Mouse (Mus musculus) hindbrain, embryonic 16.5 days (tissue): ENCODE data around the gene Spef1. TPM values are rescaled to one million over a fixed set of nuclear protein-coding genes. Genes with fewer than 3 reads are reported as not detected.

Source experiments
- ATAC-seq: fragments of 200-750 bp; cut with Nextera tagmentation; 2 replicates; pipeline ENCODE4 v1.8.0; 2017; ENCODE audit warnings: moderate TSS enrichment, moderate library complexity
- H3K27ac ChIP-seq: fragments of 300-500 bp; sonication (generic); 2 replicates; pipeline ENCODE4 v1.5.1; 2014; ENCODE audit warnings: low read depth, mild to moderate bottlenecking, control low read depth, low read length, moderate library complexity
- H3K27me3 ChIP-seq: fragments of 300-500 bp; sonication (generic); replicated peaks from 2 replicates; pipeline ENCODE4 v1.6.1; 2014; ENCODE audit warnings: low read length; ENCODE audit not compliant: control insufficient read depth, insufficient read depth
- H3K36me3 ChIP-seq: fragments of 300-500 bp; sonication (generic); 2 replicates; pipeline ENCODE4 v1.6.1; 2014; ENCODE audit warnings: mild to moderate bottlenecking, low read length, moderate library complexity, mixed read lengths; ENCODE audit not compliant: control insufficient read depth, insufficient read depth
- H3K4me1 ChIP-seq: fragments of 300-500 bp; sonication (generic); 2 replicates; pipeline ENCODE4 v1.6.1; 2014; ENCODE audit warnings: low read depth, low read length; ENCODE audit not compliant: control insufficient read depth, insufficient read depth
- H3K4me2 ChIP-seq: fragments of 300-500 bp; sonication (generic); 2 replicates; pipeline ENCODE4 v1.6.1; 2014; ENCODE audit warnings: mild to moderate bottlenecking, low read length, control low read depth, moderate library complexity
- H3K4me3 ChIP-seq: fragments of 300-500 bp; sonication (generic); 2 replicates; pipeline ENCODE4 v1.5.1; 2014; ENCODE audit warnings: mild to moderate bottlenecking, low read length, control low read depth, moderate library complexity
- H3K9ac ChIP-seq: fragments of 300-500 bp; sonication (generic); 2 replicates; pipeline ENCODE4 v1.6.1; 2014; ENCODE audit warnings: low read depth, mild to moderate bottlenecking, control low read depth, low read length, moderate library complexity
- H3K9me3 ChIP-seq: fragments of 300-500 bp; sonication (generic); 2 replicates; pipeline ENCODE4 v1.6.1; 2014; ENCODE audit warnings: mild to moderate bottlenecking, low read length, moderate library complexity; ENCODE audit not compliant: control insufficient read depth
- WGBS: fragments of 180-500 bp; shearing (Covaris S2); extraction: QIAGEN DNeasy Blood & Tissue Kit; methylation state at CpG from one replicate; pipeline ENCODE4 v1.1.7; 2014; 5-methylcytosine and 5-hydroxymethylcytosine counted together
- polyA plus RNA-seq: library from polyadenylated mRNA; unstranded; fragments of >200 nt; fragmentation: Nextera tagmentation; extraction: Ambion mirVana; gene quantifications from 2 replicates; pipeline ENCODE4 v1.2.1, GENCODE M21; 2015

Gene Spef1
- polyA plus RNA-seq, 1 experiment from 2014 or later = 8.0 TPM

DNA sequence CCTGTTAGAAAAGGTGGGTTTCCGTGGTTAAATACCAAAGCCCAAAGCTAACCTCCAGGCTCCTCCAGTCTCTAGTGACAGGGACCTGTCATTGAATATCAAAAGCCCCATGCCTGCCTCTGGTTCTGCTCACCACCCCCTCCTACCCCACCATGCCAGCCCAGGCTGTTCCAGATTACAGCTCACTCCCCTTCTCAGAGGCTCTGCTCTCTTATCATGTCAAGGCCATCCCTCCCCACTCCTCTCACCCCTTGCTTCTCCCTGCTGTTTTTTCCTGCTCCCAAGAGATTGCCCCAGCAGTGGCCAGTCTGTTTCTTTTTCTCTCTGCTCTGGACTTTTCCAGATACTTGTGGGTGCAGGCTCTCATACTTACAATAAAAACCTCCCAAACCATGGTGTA lies 36.5 kb upstream of the Spef1 start:
- ATAC-seq = no peak
- Histone ChIP-seq H3K36me3 (no peaks in the 10 kb centered on the region), H3K4me2 (no peak overlapping the region), H3K27me3 (no peaks in the 10 kb centered on the region), H3K9ac (no peak overlapping the region), H3K4me3 (no peak overlapping the region), H3K9me3 (no peaks in the 10 kb centered on the region), H3K4me1 (no peaks in the 10 kb centered on the region), H3K27ac (no peak overlapping the region)
- WGBS = 58% methylated on average over 1 of the region's 1 CpGs

DNA sequence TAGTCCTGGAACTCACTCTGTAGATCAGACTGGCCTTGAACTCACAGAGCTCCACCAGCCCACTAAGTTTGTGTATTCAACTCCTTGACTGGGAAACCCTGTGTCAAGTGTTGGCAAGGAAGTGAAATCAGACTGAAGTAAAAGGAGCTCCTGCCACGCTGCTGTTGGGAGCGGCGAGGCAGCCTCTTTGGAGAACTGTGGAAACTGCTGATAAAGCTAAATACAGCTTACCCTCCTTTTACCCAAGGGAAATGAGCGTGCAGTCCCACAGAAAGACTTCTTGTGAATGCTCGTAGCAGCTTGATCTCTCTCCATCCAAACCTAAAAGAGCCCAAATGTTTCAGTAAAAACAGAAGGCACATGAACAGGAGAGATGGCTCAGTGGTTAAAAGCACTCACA lies 35.5 kb upstream of the Spef1 start:
- 46% methylated on average over 5 of the region's 5 CpGs for WGBS

GRCm38 (mm10) chr2:131221853-131222515 lies 34.9 kb upstream of the Spef1 start:
- H3K27ac ChIP-seq = no peak overlapping the region
- H3K9ac ChIP-seq = no peak overlapping the region
- H3K9me3 ChIP-seq = no peaks in the 10 kb centered on the region
- no peaks in the 10 kb centered on the region for H3K4me1 ChIP-seq
- WGBS = 71% methylated on average over 3 of the region's 3 CpGs
- H3K4me2 ChIP-seq = no peak overlapping the region
- no peak overlapping the region for H3K4me3 ChIP-seq
- H3K27me3 ChIP-seq = no peaks in the 10 kb centered on the region
- H3K36me3 ChIP-seq = no peaks in the 10 kb centered on the region
- no peak for ATAC-seq

More for the DNA sequence above, 35.5 kb upstream of the Spef1 start:
- no peak overlapping the region for H3K9ac ChIP-seq
- ATAC-seq = no peak
- no peaks in the 10 kb centered on the region for H3K9me3 ChIP-seq
- H3K36me3 ChIP-seq = no peaks in the 10 kb centered on the region
- H3K4me2 ChIP-seq = no peak overlapping the region
- no peak overlapping the region for H3K4me3 ChIP-seq
- H3K27me3 ChIP-seq = no peaks in the 10 kb centered on the region
- H3K4me1 ChIP-seq = no peaks in the 10 kb centered on the region
- no peak overlapping the region for H3K27ac ChIP-seq

DNA sequence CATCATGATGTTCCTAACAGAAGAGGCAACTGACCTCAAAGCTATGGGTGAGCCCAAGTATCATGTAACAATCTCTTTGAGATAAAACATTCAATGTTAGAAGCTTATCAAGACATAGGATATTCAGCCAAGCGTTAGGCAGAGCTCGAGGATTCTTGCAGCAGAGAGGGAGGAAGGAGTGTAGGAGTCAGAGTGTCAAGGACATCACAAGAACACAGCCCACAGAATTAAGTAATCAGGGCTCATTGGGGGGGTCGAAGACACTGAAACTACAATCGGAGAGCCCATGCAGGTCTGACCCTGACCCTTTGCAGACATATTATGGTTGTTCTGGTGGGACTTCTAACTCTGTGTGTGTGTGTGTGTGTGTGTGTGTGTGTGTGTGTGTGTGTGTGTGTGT lies 32.9 kb upstream of the Spef1 start:
- ATAC-seq = no peak
- H3K9me3 ChIP-seq = no peaks in the 10 kb centered on the region
- no peak overlapping the region for H3K9ac ChIP-seq
- no peaks in the 10 kb centered on the region for H3K4me1 ChIP-seq
- H3K27me3 ChIP-seq = no peaks in the 10 kb centered on the region
- no peak overlapping the region for H3K4me2 ChIP-seq
- no peak overlapping the region for H3K27ac ChIP-seq
- H3K4me3 ChIP-seq = no peak overlapping the region
- WGBS = 88% methylated on average over 4 of the region's 4 CpGs
- no peaks in the 10 kb centered on the region for H3K36me3 ChIP-seq

GRCm38 (mm10) chr2:131215941-131216858 lies 29.1 kb upstream of the Spef1 start:
- Histone ChIP-seq H3K36me3 (peaks cover 8% of the 10 kb centered on the region), H3K4me1 (peaks cover 2% of the 10 kb centered on the region), H3K4me2 (no peak overlapping the region), H3K9me3 (no peaks in the 10 kb centered on the region), H3K27me3 (no peaks in the 10 kb centered on the region), H3K4me3 (no peak overlapping the region), H3K9ac (no peak overlapping the region), H3K27ac (no peak overlapping the region)
- 86% methylated on average over 7 of the region's 7 CpGs for WGBS
- ATAC-seq = no peak

- peaks cover 8% of the 10 kb centered on the region for H3K36me3 ChIP-seq
- no peak for ATAC-seq
- H3K4me1 ChIP-seq = peaks cover 10% of the 10 kb centered on the region
- no peaks in the 10 kb centered on the region for H3K27me3 ChIP-seq
- no peak overlapping the region for H3K27ac ChIP-seq
- WGBS = 83% methylated on average over 7 of the region's 7 CpGs
- H3K4me3 ChIP-seq = no peak overlapping the region
- no peak overlapping the region for H3K9ac ChIP-seq
- H3K9me3 ChIP-seq = no peaks in the 10 kb centered on the region
- H3K4me2 ChIP-seq = no peak overlapping the region
Observed at GRCm38 (mm10) chr2:131213773-131214172, 26.7 kb upstream of the Spef1 start.

GRCm38 (mm10) chr2:131211026-131211615 lies 24.0 kb upstream of the Spef1 start:
- Histone ChIP-seq H3K9me3 (no peaks in the 10 kb centered on the region), H3K4me3 (peak overlapping the region; percentile 62), H3K36me3 (peaks cover 8% of the 10 kb centered on the region), H3K27ac (peak overlapping the region; percentile 92), H3K4me2 (peak overlapping the region; percentile 75), H3K4me1 (peaks cover 10% of the 10 kb centered on the region), H3K27me3 (no peaks in the 10 kb centered on the region), H3K9ac (peak overlapping the region; percentile 80)
- no peak for ATAC-seq
- 60% methylated on average over 9 of the region's 9 CpGs for WGBS

- no peaks in the 10 kb centered on the region for H3K27me3 ChIP-seq
- peaks cover 8% of the 10 kb centered on the region for H3K36me3 ChIP-seq
- WGBS = 2% methylated on average over 50 of the region's 50 CpGs
- peak overlapping the region; percentile 62 for H3K4me3 ChIP-seq
- peak overlapping the region; percentile 92 for H3K27ac ChIP-seq
- peak overlapping the region; percentile 75 for H3K4me2 ChIP-seq
- H3K4me1 ChIP-seq = peaks cover 10% of the 10 kb centered on the region
- peak overlapping the region; percentile 80 for H3K9ac ChIP-seq
- peak; percentile 98 for ATAC-seq
- no peaks in the 10 kb centered on the region for H3K9me3 ChIP-seq
Observed at GRCm38 (mm10) chr2:131209969-131210792, 23.1 kb upstream of the Spef1 start.
